Mouse (Mus musculus) thymus, adult 2 months (tissue): ENCODE measurements around the gene Svep1. TPM values are rescaled to one million over a fixed set of nuclear protein-coding genes. Genes with fewer than 3 reads are reported as not detected.

Experiments
- DNase-seq: peaks from one replicate; pipeline ENCODE4 v3.0.0; 2021
- H3K27ac ChIP-seq: fragments of 200-500 bp; 2 replicates; pipeline ENCODE4 v1.5.1; 2012; ENCODE audit warnings: low read length, control low read depth; ENCODE audit not compliant: control insufficient read depth, insufficient read depth
- H3K27me3 ChIP-seq: fragments of 200-500 bp; 2 replicates; pipeline ENCODE4 v1.6.1; 2012; ENCODE audit warnings: mild to moderate bottlenecking, low read length, moderate library complexity, mixed read lengths; ENCODE audit not compliant: control insufficient read depth, insufficient read depth
- H3K36me3 ChIP-seq: fragments of 200-500 bp; 2 replicates; pipeline ENCODE4 v1.6.1; 2012; ENCODE audit warnings: mild to moderate bottlenecking, low read length, moderate library complexity; ENCODE audit not compliant: control insufficient read depth, insufficient read depth
- H3K4me1 ChIP-seq: fragments of 200-500 bp; replicated peaks from 2 replicates; pipeline ENCODE4 v1.6.1; 2012; ENCODE audit warnings: low read length; ENCODE audit not compliant: control insufficient read depth, insufficient read depth
- H3K4me3 ChIP-seq: fragments of 200-500 bp; 2 replicates; pipeline ENCODE4 v1.5.1; 2012; ENCODE audit warnings: mild to moderate bottlenecking, low read length, control low read depth, moderate library complexity; ENCODE audit not compliant: control insufficient read depth, insufficient read depth
- CTCF ChIP-seq: fragments of 200-500 bp; IDR thresholded peaks from 2 replicates; pipeline ENCODE4 v1.5.1; 2012; ENCODE audit warnings: mild to moderate bottlenecking, control low read depth, low read length, moderate library complexity, borderline replicate concordance; ENCODE audit not compliant: control insufficient read depth, poor library complexity, insufficient read depth; ENCODE audit errors: extremely low read depth
- POLR2A ChIP-seq: fragments of 200-500 bp; IDR thresholded peaks from 2 replicates; pipeline ENCODE4 v1.6.1; 2012; ENCODE audit warnings: mild to moderate bottlenecking, low read length, control low read depth, moderate library complexity; ENCODE audit not compliant: control insufficient read depth, poor library complexity, insufficient read depth; ENCODE audit errors: extremely low read depth
- WGBS: fragments of 180-500 bp; shearing (Covaris S2); methylation state at CpG from one replicate; pipeline ENCODE4 v1.1.7; 2018; 5-methylcytosine and 5-hydroxymethylcytosine counted together
- polyA plus RNA-seq: library from polyadenylated mRNA; depleted of rRNA; stranded (reverse); fragments of >200 nt; gene quantifications from 2 replicates; pipeline ENCODE4 v1.2.3, GENCODE M21; 2012

The Svep1 gene
- polyA plus RNA-seq, 1 experiment: 1.4 TPM

DNA sequence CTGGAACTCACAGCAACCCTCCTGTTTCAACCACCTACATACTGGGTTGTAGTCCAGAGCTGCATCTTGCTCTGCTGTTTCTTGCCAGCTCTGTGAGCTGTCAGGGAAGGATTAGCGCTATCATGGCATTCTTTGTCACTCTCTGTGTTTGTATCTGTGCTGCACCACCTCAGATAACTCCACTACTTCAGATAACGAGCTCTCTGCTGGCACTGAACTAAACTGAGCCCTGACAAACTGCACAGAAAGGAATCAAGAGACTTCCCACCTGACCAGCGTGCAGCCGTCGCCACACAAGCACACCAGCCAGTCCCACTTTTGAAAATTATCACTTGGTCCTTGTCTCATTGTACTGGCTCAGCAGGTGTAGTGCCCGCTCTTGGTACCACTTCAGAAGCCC, 4.7 kb upstream of the Svep1 start:
- no peak overlapping the region for H3K4me3 ChIP-seq
- no peak for DNase-seq
- H3K27me3 ChIP-seq: no peaks in the 10 kb centered on the region
- H3K27ac ChIP-seq: no peak overlapping the region
- H3K36me3 ChIP-seq: no peaks in the 10 kb centered on the region
- H3K4me1 ChIP-seq: no peaks in the 10 kb centered on the region
- TF ChIP-seq POLR2A (no peak), CTCF (no peak)
- WGBS: 91% methylated on average over 6 of the region's 6 CpGs

DNA sequence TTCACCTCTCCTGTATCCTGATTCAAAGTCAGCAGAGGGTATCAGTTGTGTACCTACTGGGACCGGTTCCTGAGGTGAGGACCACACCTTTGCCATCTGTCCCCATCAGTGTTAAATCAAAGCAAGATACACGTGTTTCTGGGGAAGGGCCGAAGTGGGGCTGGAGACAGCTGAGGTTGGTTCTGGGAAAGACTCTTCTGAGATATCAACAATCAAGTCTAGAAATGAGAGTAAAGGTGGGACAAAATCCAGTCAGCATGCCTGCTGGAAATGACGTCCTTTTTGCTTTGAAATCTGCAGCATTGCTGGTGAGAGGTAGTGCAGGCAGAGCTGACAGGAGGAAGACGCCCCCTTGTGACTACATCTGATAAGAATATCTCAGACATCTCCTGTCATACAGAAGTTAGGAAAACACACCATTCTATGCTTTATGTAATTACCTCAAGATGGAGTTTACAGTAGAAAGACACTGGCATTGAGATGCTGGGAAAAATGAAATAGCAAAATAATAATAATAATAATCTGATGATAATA, 4.0 kb upstream of the Svep1 start:
- DNase-seq: no peak
- no peak for TF ChIP-seq CTCF
- TF ChIP-seq POLR2A: no peak
- Histone ChIP-seq H3K27me3 (no peaks in the 10 kb centered on the region), H3K27ac (no peak overlapping the region), H3K4me1 (no peaks in the 10 kb centered on the region), H3K36me3 (no peaks in the 10 kb centered on the region), H3K4me3 (no peak overlapping the region)
- WGBS: 53% methylated on average over 5 of the region's 5 CpGs

DNA sequence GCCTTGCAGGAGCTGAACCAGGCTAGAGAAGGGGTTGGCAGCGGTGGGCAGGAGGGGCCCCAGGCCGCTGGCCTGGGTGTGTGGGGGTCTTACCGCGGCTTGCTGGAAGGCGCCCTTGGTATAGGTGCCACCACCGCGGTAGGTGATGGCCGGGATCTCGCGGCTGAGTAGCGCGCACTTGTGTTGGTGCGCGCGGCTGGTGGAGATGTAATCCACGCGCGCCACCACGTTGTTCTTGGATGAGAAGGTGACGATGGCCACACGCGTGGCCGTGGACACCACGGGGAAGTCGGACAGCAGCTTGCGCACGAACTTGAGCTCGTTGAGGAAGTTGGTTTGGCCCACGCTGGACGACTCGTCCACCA, 927 bp downstream of the Svep1 start:
- no peak overlapping the region for H3K4me3 ChIP-seq
- no peak overlapping the region for H3K27ac ChIP-seq
- no peaks in the 10 kb centered on the region for H3K36me3 ChIP-seq
- TF ChIP-seq POLR2A (no peak), CTCF (no peak)
- no peak for DNase-seq
- WGBS: 3% methylated on average over 31 of the region's 31 CpGs
- H3K4me1 ChIP-seq: no peaks in the 10 kb centered on the region
- H3K27me3 ChIP-seq: no peaks in the 10 kb centered on the region

DNA sequence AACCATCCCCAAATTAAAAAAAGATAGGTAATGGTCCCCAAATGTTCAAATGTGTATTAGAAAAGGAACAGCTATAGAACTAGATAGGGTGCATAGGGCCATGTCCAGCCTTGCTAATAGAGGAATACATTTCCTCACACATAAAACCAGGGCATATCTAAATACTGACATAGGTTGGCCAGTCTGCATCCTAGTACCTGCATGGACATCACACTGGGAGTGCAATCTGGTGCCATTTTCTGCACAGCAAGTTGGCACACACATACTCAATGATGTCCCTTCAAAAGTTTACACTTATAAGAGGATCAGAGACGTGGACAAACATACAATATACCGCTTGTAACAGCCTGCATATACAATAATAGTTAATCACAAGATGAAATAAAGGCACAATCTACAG, 5.0 kb downstream of the Svep1 start:
- no peak overlapping the region for H3K4me3 ChIP-seq
- H3K27me3 ChIP-seq: no peaks in the 10 kb centered on the region
- H3K4me1 ChIP-seq: no peaks in the 10 kb centered on the region
- no peak for DNase-seq
- H3K27ac ChIP-seq: no peak overlapping the region
- H3K36me3 ChIP-seq: no peaks in the 10 kb centered on the region
- TF ChIP-seq POLR2A (no peak), CTCF (no peak)
- WGBS: 91% methylated on average over 2 of the region's 2 CpGs

DNA sequence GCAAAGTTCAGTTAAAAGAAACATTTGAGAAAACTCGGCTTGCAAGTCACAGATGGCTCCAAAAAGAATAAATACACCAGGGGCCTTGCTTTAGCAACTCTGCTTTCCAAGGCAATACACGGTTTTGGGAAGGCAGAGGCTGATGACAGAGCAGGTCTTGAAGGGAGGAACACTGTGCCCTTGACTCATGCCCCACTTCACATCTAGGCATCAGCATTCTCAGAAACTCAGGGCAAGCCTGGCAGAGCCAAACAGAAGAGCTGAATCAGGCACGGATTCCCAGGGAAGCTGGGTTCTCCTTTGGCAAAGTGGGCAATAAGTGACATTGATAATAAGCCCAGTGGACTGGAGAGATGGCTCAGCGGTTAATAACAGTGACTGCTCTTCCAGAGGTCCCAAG, 5.8 kb downstream of the Svep1 start:
- no peak for DNase-seq
- H3K27ac ChIP-seq: no peak overlapping the region
- 88% methylated on average over 4 of the region's 4 CpGs for WGBS
- H3K4me3 ChIP-seq: no peak overlapping the region
- H3K27me3 ChIP-seq: no peaks in the 10 kb centered on the region
- no peaks in the 10 kb centered on the region for H3K4me1 ChIP-seq
- H3K36me3 ChIP-seq: no peaks in the 10 kb centered on the region
- TF ChIP-seq CTCF (no peak), POLR2A (no peak)

DNA sequence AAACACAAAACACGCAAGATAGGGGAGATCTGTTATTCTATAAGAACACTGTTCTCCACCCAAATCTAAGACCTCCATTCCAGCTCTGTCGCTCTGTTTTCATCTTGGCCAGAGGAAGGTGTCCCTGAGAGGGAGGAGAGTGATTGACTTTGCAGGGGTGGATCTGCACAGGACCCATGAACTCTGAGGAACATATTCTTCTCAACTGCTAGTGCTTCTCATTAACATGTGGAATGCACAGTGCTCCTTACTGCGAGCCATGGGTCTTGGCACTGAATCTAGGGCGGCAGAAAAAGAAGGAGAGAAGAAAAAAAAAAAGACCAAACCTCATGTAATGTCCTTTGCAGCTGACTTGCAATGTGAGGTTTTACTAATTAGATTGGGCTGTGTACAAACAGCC, 9.4 kb downstream of the Svep1 start:
- 87% methylated on average over 4 of the region's 4 CpGs for WGBS
- no peak overlapping the region for H3K27ac ChIP-seq
- TF ChIP-seq POLR2A (no peak), CTCF (no peak)
- H3K4me3 ChIP-seq: no peak overlapping the region
- H3K4me1 ChIP-seq: no peaks in the 10 kb centered on the region
- DNase-seq: no peak
- H3K36me3 ChIP-seq: no peaks in the 10 kb centered on the region
- no peaks in the 10 kb centered on the region for H3K27me3 ChIP-seq

DNA sequence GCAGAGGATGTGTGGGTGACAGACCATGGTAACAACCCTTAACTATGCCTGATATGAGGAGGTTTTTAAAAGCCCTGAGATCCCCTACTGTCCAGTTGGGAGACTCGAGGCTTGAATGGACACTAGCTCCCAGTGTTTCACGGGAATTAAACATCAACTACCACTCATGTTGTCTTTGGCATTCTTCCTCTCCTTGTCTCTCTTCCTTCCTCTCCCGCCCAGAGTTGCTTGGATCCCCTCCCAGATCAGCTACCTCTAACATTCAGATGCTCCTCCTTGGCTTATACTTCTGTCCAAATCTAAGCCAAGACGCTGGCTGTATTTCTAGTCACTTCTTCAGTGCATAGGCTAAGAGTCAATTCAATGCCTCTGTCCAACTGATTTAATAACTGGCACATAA, 9.9 kb downstream of the Svep1 start:
- 86% methylated on average over 4 of the region's 4 CpGs for WGBS
- no peak for DNase-seq
- H3K4me3 ChIP-seq: no peak overlapping the region
- TF ChIP-seq POLR2A: no peak
- no peaks in the 10 kb centered on the region for H3K36me3 ChIP-seq
- no peak overlapping the region for H3K27ac ChIP-seq
- no peaks in the 10 kb centered on the region for H3K4me1 ChIP-seq
- H3K27me3 ChIP-seq: no peaks in the 10 kb centered on the region
